Mouse (Mus musculus) thymus, postnatal 0 days (tissue): Measurements from ENCODE around the gene Lst1. TPM values are rescaled to one million over a fixed set of nuclear protein-coding genes. Genes with fewer than 3 reads are reported as not detected.
A peak's percentile ranks its signal among the peaks of the same experiment; 100 is the strongest.

Experiments
- DNase-seq: peaks from one replicate; pipeline ENCODE4 v3.0.0-alpha.2; 2015; ENCODE audit warnings: low spot score
- polyA plus RNA-seq: library from polyadenylated mRNA; unstranded; fragments of >200 nt; fragmentation: Nextera tagmentation; extraction: Ambion mirVana; gene quantifications from 2 replicates; pipeline ENCODE4 v1.2.1, GENCODE M21; 2015

The Lst1 gene
- polyA plus RNA-seq, 1 experiment from 2014 or later = 35.3 TPM

DNA sequence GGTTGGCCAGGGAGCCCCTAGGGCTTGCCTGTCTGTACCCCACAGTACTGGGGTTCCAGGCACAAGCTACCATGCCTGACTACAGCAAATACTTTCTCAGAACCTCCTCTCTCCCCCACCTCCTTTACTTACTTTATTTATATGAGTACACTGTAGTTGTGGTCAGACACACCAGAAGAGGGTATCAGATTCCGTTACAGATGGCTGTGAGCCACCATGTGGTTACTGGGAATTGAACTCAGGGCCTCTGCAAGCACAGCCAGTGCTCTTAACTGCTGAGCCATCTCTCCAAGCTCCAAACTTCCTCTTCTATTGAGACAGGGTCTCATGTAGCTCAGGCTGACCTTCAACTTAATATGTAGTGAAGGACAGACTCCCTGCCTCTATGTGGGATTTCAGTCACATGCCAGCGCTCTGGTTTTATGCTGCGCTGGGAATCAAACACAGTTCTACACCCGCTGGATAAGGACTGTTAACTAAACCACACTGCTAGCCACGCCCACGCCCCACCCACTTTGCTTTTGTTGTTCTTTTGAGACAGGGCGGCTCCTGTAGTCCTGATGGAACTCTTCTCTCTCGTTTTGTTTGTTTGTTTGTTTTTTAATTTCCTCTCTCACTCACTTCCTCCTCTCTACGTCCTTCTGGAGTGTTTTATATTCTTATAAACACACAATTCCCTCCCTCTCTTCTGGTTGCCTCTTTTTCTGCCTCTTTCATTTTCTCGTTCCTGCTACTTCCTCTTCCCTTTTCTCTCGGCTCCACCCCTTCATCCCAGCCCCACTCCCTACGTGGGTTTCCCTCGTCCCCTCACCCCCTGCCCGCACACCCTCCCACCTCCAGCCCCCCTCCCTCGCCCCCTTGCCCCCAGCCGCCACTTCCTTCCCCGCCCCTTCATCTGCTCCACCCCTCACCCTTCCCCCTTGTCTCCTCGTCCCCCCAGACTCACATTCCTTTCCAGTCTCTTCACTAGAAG is 2.3 kb downstream of the Lst1 start:
- peak; percentile 85 for DNase-seq

DNA sequence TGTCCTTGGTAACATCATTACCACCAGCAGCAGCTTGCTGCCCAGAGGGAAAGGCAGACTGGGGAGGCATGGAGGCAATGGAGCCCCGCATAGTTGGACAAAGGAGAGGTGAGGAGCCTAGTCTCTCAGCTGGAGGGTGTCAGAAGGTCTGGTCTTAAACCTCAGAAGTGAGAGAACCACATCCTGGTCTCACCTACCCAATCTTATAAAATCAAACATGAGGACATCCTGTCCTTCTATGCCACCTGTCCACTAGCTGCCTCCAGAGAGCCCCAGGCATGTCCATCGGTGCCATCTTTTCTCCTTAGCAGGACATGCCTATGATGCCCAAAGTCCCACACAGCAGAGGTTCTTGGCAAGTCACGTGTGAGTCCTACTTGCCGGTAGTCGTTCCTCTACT is 8.1 kb downstream of the Lst1 start:
- no peak for DNase-seq

DNA sequence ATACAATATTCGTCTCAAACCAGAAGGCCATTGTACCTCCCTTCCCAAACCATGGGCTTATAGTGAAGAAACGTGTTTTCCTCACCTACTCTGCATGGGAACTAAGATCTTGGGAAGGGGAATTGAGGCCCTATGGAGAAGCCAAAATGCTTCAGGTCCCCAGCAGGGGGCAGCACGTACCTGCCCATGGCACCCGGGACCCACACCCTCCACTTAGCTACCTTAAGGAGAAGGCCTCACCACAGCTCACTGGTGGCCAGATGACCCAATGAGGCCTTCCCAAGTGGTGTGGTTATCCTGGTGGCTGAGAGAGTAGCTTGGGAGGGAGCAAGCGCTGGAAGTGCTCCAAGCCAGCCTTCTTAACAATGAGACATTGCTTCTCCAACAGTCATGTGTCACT is 9.7 kb downstream of the Lst1 start:
- peak; percentile 80 for DNase-seq

DNA sequence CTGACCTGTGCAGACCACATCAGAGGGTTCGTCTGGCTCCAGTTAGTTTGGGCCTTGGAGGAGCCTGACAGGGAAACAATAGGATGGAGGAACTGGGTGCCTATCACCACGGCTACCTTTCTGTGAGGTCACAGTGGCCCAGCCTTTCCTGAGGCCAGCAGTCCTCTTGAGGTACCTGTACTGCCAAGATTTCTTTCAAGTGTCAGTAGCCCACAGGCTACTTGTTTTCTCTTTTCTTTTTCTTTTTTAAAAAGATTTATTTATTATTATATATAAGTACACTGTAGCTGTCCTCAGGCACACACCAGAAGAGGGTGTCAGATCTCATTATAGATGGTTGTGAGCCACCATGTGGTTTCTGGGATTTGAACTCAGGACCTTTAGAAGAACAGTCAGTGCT is 12.3 kb downstream of the Lst1 start, which contains the start of gene Aif1:
TSS of gene Aif1 (minus strand) at position 101 of the 400 bp plus-strand sequence.
- no peak for DNase-seq

DNA sequence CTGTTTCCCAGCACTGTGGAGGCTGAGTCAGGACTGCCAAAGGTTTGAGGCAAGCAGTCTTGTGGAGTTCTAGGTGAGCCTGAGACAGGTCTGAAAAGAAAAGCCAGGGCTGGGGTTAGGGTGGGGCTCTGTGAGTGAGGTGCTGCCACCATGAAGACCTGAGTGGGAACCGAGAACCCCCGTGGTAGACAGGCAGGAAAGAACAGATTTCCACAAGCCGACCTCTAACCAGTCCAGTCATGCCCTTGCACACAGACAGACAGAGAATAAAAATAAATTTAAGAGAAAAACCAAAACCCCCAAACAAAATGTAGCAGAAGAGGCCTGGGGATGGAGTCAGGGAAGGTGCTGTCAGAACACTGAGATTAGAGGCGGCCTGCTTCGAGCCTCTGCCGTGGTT is 12.9 kb downstream of the Lst1 start:
- no peak for DNase-seq

DNA sequence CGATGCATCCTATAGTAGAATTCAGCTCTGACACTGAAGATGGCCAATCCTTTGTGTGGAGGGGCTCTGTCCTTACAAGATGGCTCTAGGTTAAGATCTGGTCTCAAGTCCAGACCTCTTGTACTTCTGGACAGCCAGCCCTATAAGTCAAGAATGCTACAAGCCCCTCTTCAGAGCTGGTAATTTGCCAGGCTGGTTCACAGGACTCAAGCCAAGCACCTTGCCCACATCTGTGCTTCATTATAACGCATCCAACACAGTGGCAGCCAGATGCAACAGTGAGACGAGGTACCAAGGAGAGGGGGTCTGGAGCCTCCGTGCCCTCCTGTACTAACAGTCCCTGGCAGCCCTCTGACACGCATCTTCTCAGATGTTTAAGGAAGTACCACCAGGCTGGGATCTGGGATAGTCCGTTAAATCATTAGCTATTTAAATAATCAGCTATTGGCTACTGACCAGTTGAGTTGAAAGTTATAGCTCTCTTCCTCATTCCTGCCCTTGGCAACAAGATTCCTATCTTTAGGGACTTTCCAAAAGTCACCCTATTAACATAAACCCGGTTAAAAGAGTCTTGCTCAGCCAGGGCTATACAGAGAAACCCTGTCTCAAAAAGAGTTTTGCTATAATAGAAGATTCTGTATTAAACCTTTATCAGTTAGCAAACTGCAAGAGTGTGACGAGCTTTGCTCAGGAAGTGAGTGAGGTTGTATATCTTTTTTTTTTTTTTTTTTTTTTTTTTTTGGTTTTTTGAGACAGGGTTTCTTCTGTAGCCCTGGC is 13.8 kb downstream of the Lst1 start:
- no peak for DNase-seq

DNA sequence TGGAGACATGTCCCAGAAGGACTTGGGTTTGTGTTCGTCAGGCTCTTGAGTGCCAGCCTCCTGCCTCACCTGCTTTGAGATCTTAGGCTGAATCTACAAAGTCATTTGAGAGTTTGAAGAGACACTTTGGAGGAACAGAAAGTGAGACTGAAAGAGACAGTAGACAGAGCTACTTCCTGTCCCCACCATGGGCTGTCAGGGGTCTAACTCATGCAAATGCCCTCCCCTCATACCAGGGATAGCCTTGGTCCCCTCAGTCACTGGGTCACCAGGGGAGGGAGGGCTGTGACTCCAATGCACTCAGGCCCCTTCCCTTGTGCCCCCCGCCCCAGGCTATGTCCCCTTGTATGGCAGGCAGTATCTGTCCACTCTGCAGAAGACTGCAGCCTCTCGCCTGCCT is 14.9 kb downstream of the Lst1 start:
- DNase-seq = peak; percentile 48

DNA sequence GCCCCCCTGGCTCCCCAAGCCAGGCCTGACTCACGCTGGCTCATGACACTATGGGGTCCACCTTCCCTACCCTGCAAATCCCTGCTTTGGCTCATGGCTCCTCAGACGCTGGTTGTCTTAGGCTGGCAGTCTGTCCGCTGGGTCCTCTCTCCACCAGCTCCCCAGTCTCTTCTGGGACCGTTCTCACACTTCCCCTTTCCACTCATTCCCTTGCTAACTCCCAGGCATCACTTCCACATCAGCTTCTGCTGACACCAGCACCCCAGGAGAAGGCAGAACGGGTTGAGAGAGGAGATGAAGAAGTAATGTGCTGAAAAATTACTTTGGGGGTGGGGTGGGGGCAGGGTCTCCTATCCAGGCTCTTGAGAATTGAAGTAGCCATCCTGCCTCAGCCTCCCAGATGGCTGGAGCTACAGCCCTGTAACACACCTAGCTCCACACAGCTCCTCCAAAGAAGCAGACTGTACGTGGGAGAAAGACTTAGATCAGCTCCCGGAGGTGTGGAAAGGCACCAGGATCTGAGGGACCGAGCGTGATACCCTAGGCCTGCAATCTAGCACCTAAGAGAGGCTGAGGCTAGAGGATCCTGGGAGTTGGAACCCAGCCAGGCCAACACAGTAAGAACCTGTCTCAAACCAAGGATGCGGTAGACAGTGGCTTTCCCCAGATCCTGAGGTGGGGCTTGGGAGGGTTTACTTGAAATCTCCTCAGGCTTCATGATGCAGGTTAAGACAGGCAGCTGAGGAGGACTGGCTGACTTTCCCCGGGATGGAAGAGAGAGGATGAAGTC is 15.6 kb downstream of the Lst1 start:
- DNase-seq = no peak

DNA sequence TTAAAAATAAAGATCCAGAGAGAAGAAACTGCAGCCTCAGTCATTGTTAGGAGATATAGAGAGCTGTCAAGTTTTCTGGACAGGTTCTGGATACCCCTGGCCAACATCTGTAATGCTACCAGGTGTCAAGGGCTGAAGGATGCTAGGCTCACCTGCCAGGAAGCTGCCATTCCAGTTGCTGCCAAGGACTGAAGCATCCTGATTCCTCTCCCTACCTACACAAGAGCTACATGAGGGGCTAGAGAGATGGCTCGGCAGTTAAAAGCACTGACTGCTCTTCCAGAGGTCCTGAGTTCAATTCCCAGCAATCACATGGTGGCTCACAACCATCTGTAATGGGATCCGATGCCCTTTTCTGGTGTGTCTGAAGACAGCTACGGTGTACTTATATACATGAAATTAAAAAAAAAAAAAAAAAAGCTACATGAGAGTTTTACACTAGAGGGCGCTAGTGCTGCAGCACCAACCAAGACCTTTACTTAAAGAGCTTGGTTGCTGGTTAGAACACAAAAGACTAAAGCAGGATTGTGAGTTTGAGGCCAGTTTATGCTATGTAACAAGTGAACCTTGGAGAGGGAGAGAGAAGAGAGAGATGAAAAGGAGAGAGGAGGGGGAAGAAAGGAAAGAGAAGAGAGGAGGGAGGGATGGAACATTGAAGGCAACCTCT is 19.6 kb downstream of the Lst1 start:
- peak; percentile 84 for DNase-seq

DNA sequence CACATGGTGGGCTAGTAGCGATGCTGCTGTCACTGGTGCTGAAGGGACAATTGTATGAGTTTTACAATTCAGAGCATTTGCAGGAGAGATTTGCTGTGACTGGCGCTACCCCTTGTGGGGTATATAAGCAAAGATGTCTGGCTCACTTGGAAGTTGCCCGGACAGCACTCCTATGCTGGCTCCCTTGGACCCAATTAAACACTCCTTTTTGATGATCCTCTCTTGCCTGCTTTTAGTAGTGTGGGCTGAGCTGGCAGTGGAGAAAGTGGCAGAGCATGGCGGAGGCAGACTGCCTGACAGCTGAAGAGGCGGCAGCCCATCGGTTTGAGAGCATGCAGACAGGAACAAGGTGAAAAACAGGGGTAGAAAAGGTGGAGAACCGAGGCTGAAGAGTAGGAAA is 20.4 kb downstream of the Lst1 start:
- no peak for DNase-seq

DNA sequence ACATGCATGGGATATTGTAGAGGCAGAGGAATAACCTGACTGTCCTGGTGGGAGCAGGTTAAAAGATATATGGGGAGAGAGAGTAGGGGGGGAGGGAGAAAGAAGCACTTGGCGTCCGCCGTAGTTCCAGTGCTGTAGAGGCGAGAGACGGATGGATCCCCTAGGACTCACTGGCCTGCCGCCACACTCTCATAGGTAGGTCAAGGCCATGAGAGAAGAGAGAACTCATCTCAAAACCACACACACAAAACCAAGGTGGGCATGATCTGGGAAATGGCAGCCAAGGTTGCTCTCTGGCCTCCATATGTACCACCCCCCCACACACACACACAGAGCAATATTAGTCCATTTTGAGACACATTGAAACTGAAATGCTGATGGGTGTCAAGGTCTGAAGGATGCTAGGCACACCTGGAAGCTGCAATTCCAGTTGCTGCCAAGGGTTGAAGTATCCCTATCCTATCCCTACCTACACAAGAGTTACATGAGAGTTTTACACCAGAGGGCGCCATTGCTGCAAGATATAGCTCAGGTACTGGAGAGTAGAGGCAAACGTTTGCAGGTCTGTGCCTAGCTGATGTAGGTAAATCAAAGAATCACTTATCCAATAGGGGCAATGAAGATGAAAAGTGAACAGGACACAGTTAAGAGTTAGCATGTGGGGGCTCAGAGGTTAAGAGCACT is 21.7 kb downstream of the Lst1 start:
- peak; percentile 89 for DNase-seq

DNA sequence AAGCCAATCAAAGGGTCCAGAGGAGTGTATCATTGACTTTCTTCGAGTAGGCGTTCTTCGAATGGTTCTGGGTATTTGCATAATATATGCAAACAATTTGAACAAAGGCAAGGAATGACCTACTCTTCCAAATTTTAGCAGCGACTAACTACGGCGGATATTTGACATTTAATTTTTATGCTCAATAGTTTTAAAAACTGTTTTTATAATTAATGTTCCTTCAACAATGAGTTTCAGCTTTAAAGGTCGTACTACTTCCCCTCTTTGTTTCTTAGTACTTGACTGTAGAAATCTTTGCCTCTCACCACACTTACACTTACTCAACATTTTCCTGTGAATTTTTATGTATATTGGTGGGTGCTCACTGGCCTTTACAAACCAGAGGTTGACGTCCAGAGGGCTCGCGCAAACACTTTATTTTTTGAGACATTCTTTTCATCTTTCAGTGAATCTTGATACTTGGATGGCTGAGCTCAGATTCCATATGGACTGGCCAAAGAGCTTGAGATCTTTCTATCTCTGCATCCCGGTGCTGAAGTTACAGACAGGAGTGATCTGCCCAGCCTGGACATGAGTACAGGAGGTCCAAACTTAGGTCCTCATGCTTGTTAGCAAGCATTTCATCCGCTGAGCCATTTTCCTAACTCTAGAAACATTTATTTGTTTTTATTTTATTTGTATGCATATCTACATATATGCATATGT is 22.6 kb downstream of the Lst1 start:
- DNase-seq = no peak

DNA sequence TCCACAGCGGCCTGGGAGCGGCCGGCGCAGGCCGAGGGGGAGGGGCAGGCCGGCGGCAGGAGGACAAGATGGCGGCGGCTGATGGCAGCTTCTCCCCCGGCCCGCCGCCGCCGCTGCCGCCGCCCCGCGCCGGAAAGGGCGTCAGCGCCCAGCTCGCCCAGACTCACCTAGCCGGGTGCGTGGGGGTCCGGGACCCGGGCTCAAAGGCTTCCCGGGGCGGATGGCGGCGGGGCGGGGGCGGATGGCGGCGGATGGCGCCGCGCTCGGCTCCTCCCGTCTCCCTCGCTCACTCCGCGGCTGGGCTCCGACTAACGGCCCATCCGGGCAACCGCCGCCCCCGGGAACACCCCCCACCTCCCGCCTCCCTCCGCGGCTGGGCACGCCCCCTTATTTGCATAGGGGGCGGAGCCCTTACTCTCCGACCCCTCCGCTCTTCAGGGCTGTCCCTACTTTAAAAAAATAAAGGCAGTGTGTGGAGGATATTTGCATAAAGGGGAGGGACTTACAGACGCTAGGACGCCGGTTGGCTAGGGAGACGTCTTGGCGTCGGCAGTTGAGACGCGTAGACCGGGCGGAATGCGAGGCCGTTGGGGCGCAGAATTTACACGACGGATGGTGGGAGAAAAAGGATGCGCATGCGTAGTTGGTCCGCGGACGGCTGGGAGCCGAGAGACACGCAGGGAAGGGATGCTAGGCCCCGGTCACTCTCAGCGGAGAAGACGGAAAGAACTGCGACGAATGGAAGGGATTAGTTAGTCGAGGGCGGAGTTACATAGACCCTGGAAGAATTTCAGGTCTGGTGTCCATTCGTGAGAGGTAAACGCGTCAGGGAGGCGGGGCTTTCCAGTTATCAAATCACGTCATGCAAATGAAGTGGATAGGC is 23.4 kb downstream of the Lst1 start, which contains the start of gene Prrc2a:
TSS of gene Prrc2a (minus strand) at position 330 of the 883 bp plus-strand sequence.
- DNase-seq = peak; percentile 99

DNA sequence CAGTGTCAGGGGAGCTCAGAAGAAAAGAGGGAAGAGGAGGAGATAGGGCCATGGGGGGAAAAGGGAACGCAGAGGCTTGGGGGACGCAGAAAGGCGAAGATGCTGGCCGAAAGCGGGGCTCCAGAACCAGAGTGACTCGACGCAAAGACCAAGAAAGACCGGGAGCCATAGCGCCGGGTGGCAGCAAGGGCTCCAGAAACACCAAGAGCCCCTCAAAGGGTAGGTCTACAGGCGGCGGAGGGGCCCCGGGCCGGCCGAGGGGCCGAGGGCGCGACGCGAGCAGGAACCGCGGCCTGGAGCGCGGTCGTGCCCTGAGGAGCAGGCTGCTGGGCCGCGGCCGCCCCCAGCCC is 24.0 kb downstream of the Lst1 start:
- no peak for DNase-seq

DNA sequence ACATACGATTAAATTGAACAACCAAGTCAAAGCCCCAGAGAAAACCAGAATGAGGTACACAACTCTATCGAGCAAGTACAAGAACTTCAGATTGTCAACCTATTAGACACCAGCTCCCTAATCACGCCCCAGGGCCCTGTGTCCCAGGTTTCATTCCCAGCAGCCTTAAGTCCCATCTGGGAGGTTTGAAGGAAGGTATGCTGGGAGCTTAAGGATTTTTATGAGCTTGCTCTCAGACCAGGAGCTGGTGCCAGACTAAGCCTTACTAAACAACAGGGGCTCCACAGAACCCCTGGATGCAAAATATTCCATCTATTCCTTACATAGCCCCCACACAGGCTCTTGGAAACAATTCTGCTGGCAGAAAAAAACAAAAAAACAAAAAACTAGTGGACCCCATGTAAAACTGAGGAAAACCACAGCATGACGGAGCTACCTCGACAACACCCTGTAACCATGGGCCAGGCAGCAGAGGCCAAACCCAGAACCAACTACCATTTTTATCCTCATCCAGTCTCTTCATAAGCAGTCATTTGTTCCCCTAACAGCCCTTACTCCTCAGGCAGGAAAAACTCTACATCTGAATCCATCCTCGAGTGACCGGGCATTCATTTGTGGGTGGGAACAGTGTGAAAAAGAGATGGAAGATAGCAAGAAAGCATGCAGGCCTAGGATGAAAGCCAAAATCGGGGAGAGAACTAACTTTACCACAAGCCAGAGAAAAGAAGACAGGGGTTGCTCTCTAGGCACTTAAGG is 24.7 kb downstream of the Lst1 start:
- no peak for DNase-seq

DNA sequence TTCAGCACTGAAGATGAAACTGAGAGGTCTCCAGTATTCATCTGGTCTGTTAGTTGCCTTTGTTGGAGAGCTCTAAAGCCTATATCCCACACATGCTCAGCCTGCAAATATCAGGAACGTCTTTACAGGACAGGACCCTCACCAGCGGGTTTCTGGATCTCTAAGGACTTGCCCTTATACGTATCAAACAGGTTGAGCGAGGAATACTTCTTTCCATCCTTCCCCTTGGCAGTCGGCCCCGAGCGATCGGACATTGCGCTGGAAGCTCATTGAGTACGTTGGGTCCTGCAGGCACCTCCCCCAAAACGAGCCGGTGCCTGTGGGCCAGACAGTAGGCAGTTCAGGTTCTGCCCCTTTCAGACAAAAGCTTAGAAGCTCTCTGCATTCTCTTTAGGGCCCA is 25.5 kb downstream of the Lst1 start:
- no peak for DNase-seq

DNA sequence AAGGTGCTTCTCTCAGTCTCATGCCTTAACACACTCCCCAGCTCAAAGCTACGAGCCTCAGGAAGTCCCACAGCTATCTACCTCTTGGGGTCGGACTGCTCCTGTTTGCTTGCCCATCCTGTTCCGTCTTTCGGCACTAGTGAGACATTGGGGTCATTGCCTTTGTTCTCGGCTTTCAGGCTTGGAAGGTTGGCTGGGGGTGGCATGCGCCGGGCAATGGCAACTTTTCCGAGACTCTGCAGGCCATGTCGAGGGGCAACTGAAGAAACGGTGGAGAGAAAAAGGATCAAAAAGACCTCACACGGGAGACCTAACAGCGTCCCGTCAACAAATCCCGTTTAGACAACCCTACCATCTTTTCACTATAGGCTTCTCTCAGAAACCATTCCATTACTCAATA is 26.1 kb downstream of the Lst1 start:
- DNase-seq = no peak

DNA sequence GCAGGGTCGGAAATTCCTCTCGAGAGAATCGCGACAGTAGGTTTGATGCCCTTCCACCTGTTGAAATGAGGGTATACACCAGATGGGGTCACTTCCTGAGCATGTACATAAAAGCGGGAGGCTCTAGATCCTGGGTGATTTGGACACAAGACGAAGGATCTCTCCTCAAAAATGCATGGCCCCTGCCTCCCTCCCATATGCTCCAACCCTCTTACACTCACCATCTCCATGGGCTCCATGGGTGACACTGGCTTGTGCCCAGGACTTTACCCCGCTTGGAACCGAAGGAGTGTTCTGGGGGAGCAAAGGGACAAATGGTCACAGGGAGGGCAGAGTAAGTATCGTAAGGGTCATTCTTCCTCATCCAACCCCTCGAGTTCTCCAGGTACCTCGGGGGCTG is 26.8 kb downstream of the Lst1 start:
- no peak for DNase-seq
